Mouse (Mus musculus) layer of hippocampus, postnatal 14 days (tissue): ENCODE measurements around the gene Fgfr2. TPM values are rescaled to one million over a fixed set of nuclear protein-coding genes. Genes with fewer than 3 reads are reported as not detected.
"Not testable (repeated sequence)": the region's sequence is repeated elsewhere in the genome, so short reads cannot be mapped to it uniquely, and the experiment has no call there.

Experiments
- DNase-seq, 2 experiments: peaks; one replicate each; pipeline ENCODE4 v3.0.0; 2021 to 2022; ENCODE audit warnings: low spot score in 2 of 2, mixed read lengths in 1 of 2
- total RNA-seq, 2 experiments: library from RNA; stranded (reverse); gene quantifications; 2 replicates each; pipeline ENCODE4 v1.2.3; 2021

Gene Fgfr2
- total RNA-seq, 2 experiments from 2014 or later: 38.3 to 40.2 TPM

- no peak for DNase-seq
Measured at GRCm38 (mm10) chr7:131437051-131437450, 1686.1 kb downstream of the Fgfr2 start.

- peak in 1 of 2 experiments; percentile 16 for DNase-seq
Measured at GRCm38 (mm10) chr7:131434276-131434675, 1688.9 kb downstream of the Fgfr2 start.

- DNase-seq: peak in 1 of 2 experiments; percentile 31
Measured at GRCm38 (mm10) chr7:131432244-131432643, 1690.9 kb downstream of the Fgfr2 start.

GRCm38 (mm10) chr7:131427331-131427730 lies 1695.8 kb downstream of the Fgfr2 start:
- DNase-seq: no peak

DNA sequence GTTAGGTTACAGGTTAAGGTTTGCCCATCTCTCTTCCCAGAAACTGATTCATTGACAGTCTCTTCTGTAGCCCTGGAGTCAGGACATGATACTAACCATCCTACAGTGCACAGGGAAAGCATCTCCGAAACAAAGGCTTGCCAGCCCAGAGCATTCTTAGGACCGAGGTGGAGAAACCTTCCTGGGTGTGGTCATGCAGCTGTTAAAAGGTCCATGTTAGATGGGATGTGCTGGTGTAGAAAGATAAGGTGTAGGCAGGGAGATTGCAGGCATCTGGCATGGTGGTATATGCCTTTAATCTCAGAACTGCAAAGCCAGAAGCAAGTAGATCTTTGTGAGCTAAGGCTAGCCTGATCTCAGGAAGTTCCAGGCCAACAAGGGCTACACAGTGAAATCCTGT lies 1698.2 kb downstream of the Fgfr2 start:
- DNase-seq: no peak

- no peak for DNase-seq
Measured at GRCm38 (mm10) chr7:131417605-131418004, 1705.5 kb downstream of the Fgfr2 start.

GRCm38 (mm10) chr7:131416742-131417141 lies 1706.4 kb downstream of the Fgfr2 start:
- not testable (repeated sequence) for DNase-seq

DNA sequence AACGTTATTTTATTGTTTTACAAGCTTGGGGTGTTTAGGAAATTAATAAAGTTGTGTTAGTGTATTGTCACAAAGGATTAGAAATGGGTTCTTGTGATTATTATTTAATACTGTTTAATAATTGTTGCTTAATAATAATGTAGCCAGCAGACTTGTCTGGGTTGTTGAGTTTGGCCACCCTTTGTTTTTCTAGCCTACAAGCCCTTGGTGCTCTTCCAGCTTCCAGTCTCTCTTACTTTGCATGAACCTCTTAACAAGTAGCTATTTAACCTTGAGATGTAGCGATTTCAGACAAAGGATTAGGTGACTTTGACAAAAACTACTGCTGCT lies 1711.2 kb downstream of the Fgfr2 start:
- no peak for DNase-seq

DNA sequence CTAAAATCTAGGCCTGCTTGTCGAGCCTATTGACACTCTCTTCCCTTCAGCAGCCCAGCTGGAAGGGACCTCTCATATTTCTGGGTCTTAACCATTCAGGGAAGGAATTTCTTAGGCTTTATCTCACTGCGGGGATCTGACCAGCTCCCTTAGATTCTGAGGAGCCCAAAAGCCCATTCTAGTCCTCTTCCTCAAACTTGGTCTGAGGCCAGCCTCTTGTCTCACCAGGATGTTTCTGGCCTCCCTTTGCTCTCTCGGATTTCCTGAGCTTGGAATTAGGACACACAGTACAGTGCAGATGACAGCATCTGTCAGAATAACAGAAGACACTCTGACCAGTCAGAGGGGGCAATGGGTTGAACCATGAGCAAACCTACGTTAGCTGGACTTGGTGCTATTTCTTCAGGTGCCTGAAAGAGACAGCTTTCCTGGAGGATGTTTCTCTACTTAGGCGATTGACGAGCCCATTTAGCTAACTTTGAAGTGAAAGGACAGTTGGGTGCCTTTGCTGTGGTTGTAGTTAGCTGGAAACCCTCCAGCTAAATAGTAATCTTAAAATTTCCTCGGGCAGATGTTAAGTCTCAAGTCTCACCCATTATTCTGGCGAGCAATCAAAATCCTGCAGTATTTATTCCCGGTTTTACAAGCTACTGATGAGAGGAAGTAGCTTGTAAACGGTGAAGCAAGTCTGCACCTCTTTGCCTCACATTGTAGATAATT lies 1711.8 kb downstream of the Fgfr2 start:
- DNase-seq: no peak

GRCm38 (mm10) chr7:131410416-131411058 lies 1712.6 kb downstream of the Fgfr2 start, which contains the start of the genes Ikzf5 and Acadsb:
Ikzf5 (minus strand) TSS chr7:131410521.
Acadsb (plus strand) TSS chr7:131410601.
- peak; percentile 95 to 99 for DNase-seq

- no peak for DNase-seq
Measured at GRCm38 (mm10) chr7:131409988-131410385, 1713.2 kb downstream of the Fgfr2 start.

DNA sequence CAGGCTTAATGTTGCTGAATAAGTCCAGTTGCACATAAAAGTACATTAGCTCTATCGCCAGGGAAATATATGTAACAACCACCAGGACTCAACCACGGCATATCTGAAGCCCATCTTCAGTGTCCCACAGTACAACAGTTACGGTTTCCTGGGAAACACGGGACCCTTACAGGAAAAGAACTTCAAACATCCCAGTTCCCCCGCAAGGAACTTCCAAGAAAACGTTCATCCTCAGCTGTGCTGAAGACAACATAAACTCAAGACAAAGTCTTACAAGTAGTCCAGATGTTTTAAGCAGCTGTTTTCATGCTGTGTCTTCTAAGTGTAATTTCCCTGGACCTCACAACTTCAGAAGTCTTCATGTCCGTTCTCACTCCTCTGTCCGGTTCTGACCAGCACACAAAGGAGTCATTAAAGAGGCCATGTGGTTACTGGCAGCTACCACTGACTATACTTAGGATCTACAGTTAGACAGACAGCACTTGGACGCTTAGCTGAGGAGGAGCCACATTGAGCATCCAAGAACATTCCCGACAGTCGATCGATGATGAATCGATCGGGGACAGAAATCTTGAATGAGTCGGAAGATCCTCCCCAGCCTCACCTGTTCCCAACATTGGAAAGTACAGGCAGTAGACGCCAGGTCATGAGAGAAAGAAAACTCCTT lies 1713.7 kb downstream of the Fgfr2 start:
- peak in 1 of 2 experiments; percentile 15 for DNase-seq

DNA sequence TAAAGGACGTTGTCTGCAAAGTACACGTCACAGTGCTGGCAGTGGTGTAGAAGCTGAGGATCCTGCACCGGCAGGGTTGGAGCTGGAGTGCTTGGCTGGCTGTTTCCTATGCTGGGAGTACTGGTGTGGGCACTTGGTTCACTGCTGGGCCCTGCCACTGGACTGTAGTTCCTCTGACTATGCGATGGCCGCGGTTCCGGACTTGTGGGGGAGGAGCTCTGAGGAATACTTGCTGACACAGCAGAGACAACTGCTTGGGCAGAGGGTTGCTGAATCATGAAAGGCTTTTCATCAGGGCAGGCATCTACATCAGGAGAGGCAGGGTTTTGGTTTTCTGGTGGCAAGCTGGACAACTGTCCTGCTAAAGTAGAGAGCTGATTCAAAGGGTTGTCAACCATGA lies 1731.4 kb downstream of the Fgfr2 start:
- DNase-seq: not testable (repeated sequence)

- DNase-seq: no peak
Measured at GRCm38 (mm10) chr7:131371880-131372651, 1751.1 kb downstream of the Fgfr2 start.

DNA sequence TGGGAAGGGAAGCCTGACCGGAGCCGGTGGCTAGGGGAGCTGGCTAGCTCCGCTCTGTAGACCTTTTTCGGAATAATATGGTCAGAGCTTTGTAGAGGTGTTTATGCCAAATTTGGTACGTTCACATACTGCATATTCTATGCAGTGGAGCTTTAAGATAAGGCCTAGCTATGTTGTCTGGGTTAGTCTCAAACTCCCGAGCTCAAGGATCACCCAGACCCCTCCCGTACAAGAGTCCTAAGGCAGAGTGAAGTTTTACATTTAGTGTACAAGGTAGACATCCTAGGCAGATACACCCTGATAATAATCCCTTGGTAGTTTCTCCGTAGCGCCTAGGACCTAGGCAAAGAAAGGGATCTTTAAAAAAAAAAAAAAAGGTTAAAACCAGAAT lies 1751.7 kb downstream of the Fgfr2 start:
- DNase-seq: no peak

- peak; percentile 89 to 90 for DNase-seq
Measured at GRCm38 (mm10) chr7:131370648-131371469, 1752.3 kb downstream of the Fgfr2 start, which contains the start of gene Pstk. Pstk (plus strand) TSS chr7:131371141.

GRCm38 (mm10) chr7:131364131-131364530 lies 1759.0 kb downstream of the Fgfr2 start:
- DNase-seq: no peak

DNA sequence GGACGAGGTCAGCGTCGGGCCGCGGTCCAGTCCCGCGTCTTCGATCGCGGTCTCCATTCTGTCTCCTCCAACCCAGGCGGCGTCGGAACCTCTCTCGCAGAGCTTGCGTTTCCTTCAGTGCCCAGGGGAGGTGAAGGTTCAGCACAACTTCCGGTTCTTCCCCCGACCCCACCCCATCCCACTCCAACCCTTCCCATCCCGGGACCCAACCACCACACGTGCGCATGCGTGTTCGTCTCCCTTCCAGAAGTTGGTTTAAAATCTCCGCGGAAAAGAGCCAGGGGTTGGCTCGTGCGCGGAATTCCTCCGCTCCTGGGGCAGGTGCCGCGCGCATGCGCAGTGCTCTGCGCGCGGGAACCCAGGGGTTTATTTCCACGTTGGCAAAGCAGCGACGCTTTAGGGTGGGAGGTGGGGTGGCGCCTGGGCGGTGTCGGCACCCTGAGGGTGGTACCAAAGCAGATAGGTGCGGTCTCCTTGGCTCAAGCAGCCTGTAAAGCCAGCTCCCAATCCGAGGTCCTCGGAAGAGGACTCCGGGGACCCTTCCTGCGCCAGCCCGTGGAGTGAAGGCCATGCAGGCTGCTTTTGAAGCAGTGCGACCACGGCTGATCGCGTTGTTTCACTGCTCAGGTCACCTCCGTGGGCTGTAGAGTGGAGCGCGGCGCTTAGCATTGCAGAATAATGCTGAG lies 1760.4 kb downstream of the Fgfr2 start, which contains the start of gene 2310057M21Rik:
2310057M21Rik (minus strand) TSS at position 145 of the 686 bp plus-strand sequence.
- peak; percentile 85 to 96 for DNase-seq

DNA sequence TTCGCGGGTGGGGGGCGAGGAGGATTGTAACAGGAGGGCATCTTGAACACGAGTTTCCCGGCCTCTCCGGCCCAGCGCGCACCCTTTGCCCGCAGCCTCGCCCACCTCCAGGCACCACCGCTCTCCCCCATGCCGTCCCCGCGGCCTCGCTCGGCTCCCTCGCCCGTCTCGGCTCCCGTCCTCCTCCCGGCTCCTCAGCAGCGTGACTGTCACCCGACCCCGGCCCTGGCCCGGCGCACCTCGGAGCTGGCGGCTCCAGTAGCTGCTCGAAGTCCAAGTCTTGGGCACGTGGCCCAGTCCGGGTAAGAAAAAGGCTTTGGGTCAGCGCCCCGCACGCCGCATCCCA lies 1760.9 kb downstream of the Fgfr2 start:
- no peak for DNase-seq

DNA sequence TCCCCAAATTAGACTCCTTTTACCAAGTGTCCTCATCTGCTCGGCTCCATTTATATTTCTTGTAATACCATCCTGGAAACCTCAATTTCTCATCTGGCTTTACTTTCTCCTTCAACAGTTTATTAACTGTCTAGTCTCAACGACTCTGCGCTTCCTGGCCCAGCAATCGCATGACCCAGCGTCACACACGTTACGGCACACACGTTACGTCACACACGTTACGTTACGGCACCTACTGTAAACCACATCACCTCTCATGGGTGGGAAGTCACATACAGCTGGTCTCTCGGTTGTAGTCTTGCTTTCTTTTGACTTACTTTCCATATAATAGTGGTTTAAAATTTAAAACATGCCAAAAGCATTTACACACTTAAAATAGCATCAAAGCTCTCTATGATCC lies 1767.0 kb downstream of the Fgfr2 start:
- DNase-seq: no peak
